7 mouse cellular contexts compared by ENCODE assay signal in genomic region chr11:116848877-116849178, GRCm38 (mm10). TPM values are rescaled to one million over a fixed set of nuclear protein-coding genes. Genes with fewer than 3 reads are reported as not detected.
DNase-seq lines count a peak whose midpoint lies in the region; ATAC-seq and TF ChIP-seq lines count a peak whose summit lies in the region.
"Not testable (repeated sequence)": the region's sequence is repeated elsewhere in the genome, so short reads cannot be mapped to it uniquely, and the experiment has no call there.
"Had no signal": no experiment of that assay in that cellular context is flagged by ENCODE, and none has a peak within 500 bp of the region (broad histone marks: within the 10 kb centered on the region; RNA-seq: fewer than 3 reads in every experiment).

No protein-coding gene starts in this region.

- H3K9me3 ChIP-seq in MEL (replicated peaks; ENCODE audit: insufficient read depth, low read length); forebrain, embryonic 15.5 days; liver, embryonic 12.5 days (replicated peaks); liver, embryonic 14.5 days (ENCODE audit: control insufficient read depth, low read length); midbrain, embryonic 11.5 days (ENCODE audit: control insufficient read depth, low read length): not testable (repeated sequence)

- peak in 1 of 2 experiments; percentile 28; a peak in 1 of 4 replicates for TF ChIP-seq POLR2A in MEL (IDR thresholded peaks at IDR 0.05; ENCODE audit: control insufficient read depth in 1 of 2, insufficient read depth in 1 of 2, low read depth in 1 of 2, low read length in 2 of 2, poor library complexity in 1 of 2)
- TF ChIP-seq POLR2A in liver, adult 2 months (IDR thresholded peaks at IDR 0.05; ENCODE audit: extremely low read depth, insufficient read depth, low read length): not testable (repeated sequence)

- not testable (repeated sequence) for H3K4me3 ChIP-seq in MEL (ENCODE audit: control insufficient read depth in 1 of 2, insufficient read depth in 1 of 2, low read depth in 2 of 2, low read length in 2 of 2); forebrain, embryonic 15.5 days; liver, adult 2 months (ENCODE audit: insufficient read depth, low read depth, low read length); liver, embryonic 12.5 days; liver, embryonic 14.5 days (ENCODE audit: insufficient read depth in 1 of 2, low read depth in 2 of 2, low read length in 2 of 2); midbrain, embryonic 11.5 days (ENCODE audit: low read depth, low read length)

- peaks cover 5 to 13% of the 10 kb centered on the region in 2 experiments; a peak in 3 of 4 replicates for H3K4me1 ChIP-seq in MEL (ENCODE audit: control insufficient read depth in 1 of 2, insufficient read depth in 2 of 2, low read length in 2 of 2)
- peaks cover 49% of the 10 kb centered on the region for H3K4me1 ChIP-seq in forebrain, embryonic 15.5 days
- H3K4me1 ChIP-seq in liver, adult 2 months (ENCODE audit: control insufficient read depth, insufficient read depth, low read length); liver, embryonic 14.5 days (replicated peaks; ENCODE audit: control insufficient read depth in 2 of 2, insufficient read depth in 2 of 2, low read length in 1 of 2): not testable (repeated sequence)
- peaks cover 62% of the 10 kb centered on the region for H3K4me1 ChIP-seq in liver, embryonic 12.5 days
- H3K4me1 ChIP-seq in midbrain, embryonic 11.5 days (ENCODE audit: control insufficient read depth, insufficient read depth, low read length): peaks cover 20% of the 10 kb centered on the region

- H3K9ac ChIP-seq in MEL (ENCODE audit: control insufficient read depth, low read depth, low read length, poor library complexity, severe bottlenecking): 0 out of 2 replicates have a peak overlapping the region, but pooled peaks have one; percentile 0
- not testable (repeated sequence) for H3K9ac ChIP-seq in forebrain, embryonic 15.5 days (replicated peaks); liver, adult 2 months (ENCODE audit: low read depth, low read length); liver, embryonic 12.5 days; liver, embryonic 14.5 days (replicated peaks); midbrain, embryonic 11.5 days (ENCODE audit: low read length)

- peaks cover 62% of the 10 kb centered on the region for H3K79me2 ChIP-seq in MEL (ENCODE audit: control insufficient read depth, insufficient read depth, low read length, poor library complexity)
- H3K79me2 ChIP-seq in liver, adult 2 months (ENCODE audit: control insufficient read depth, insufficient read depth, low read length): peaks cover 12% of the 10 kb centered on the region

- TF ChIP-seq EP300 in MEL (IDR thresholded peaks at IDR 0.05; ENCODE audit: low read depth in 1 of 2, low read length in 2 of 2); liver, embryonic 14.5 days (IDR thresholded peaks at IDR 0.05; ENCODE audit: low read depth): not testable (repeated sequence)

- DNase-seq in MEL (ENCODE audit: low read depth, low spot score): peak; percentile 59
- DNase-seq in liver, adult 2 months (ENCODE audit: extremely low read depth, low read depth, low spot score): peak; percentile 30
- DNase-seq in liver, embryonic 14.5 days (ENCODE audit: low read depth in 3 of 3, low spot score in 3 of 3): not testable (repeated sequence)
- peak; percentile 73 for DNase-seq in midbrain, embryonic 11.5 days (ENCODE audit: low spot score, missing footprints)

- H3K27me3 ChIP-seq in MEL (ENCODE audit: control insufficient read depth in 1 of 2, insufficient read depth in 2 of 2, low read length in 2 of 2); forebrain, embryonic 15.5 days; liver, adult 2 months (ENCODE audit: control insufficient read depth, insufficient read depth, low read length); liver, embryonic 12.5 days (replicated peaks); liver, embryonic 14.5 days (ENCODE audit: control insufficient read depth, insufficient read depth, low read length); midbrain, embryonic 11.5 days (ENCODE audit: control insufficient read depth, insufficient read depth, low read length): not testable (repeated sequence)

- TF ChIP-seq RAD21 in MEL (IDR thresholded peaks at IDR 0.05; ENCODE audit: low read depth, low read length): not testable (repeated sequence)

- ATAC-seq in forebrain, embryonic 15.5 days (replicated peaks); liver, embryonic 12.5 days; liver, embryonic 14.5 days (ENCODE audit: insufficient read depth); midbrain, embryonic 11.5 days (ENCODE audit: low FRiP score): not testable (repeated sequence)

- not testable (repeated sequence) for TF ChIP-seq CTCF in MEL (IDR thresholded peaks at IDR 0.05 in 2 of 3, conservative IDR thresholded peaks at IDR 0.05 in 1 of 3; ENCODE audit: control insufficient read depth in 1 of 3, insufficient read depth in 1 of 3, low read depth in 2 of 3, low read length in 3 of 3, poor library complexity in 1 of 3, severe bottlenecking in 1 of 3); liver, adult 2 months (IDR thresholded peaks at IDR 0.05; ENCODE audit: low read depth, low read length); liver, embryonic 14.5 days (IDR thresholded peaks at IDR 0.05; ENCODE audit: low read depth)

- WGBS in forebrain, embryonic 15.5 days: 73% methylated on average over 2 of the region's 2 CpGs
- WGBS in liver, adult 2 months: 45% methylated on average over 2 of the region's 2 CpGs
- WGBS in liver, embryonic 12.5 days (ENCODE audit: insufficient replicate concordance): 49% methylated on average over 2 of the region's 2 CpGs
- WGBS in liver, embryonic 14.5 days (ENCODE audit: insufficient replicate concordance): 52% methylated on average over 2 of the region's 2 CpGs
- 81% methylated on average over 2 of the region's 2 CpGs for whole genome bisulfite sequencing in midbrain, embryonic 11.5 days

- not testable (repeated sequence) for H3K4me2 ChIP-seq in forebrain, embryonic 15.5 days (replicated peaks); midbrain, embryonic 11.5 days
- H3K4me2 ChIP-seq in liver, embryonic 12.5 days: peak overlapping the region; percentile 39
- H3K4me2 ChIP-seq in liver, embryonic 14.5 days (ENCODE audit: low read depth): peak overlapping the region; percentile 93; the same call in 1 of the 2 replicates

- 0 out of 2 replicates have a peak overlapping the region, but pooled peaks have one; percentile 5 for H3K27ac ChIP-seq in MEL (ENCODE audit: control insufficient read depth, low read depth, low read length)
- 0 out of 2 replicates have a peak overlapping the region, but pooled peaks have one; percentile 3 for H3K27ac ChIP-seq in forebrain, embryonic 15.5 days (replicated peaks)
- H3K27ac ChIP-seq in liver, adult 2 months (replicated peaks; ENCODE audit: insufficient read depth, low read depth, low read length); liver, embryonic 14.5 days; midbrain, embryonic 11.5 days (ENCODE audit: low read depth, low read length): not testable (repeated sequence)
- peak overlapping the region; percentile 64 for H3K27ac ChIP-seq in liver, embryonic 12.5 days

- H3K36me3 ChIP-seq in MEL (ENCODE audit: control insufficient read depth in 1 of 2, insufficient read depth in 2 of 2, low read length in 2 of 2): peaks cover 21 to 47% of the 10 kb centered on the region in 2 experiments
- peaks cover 30% of the 10 kb centered on the region for H3K36me3 ChIP-seq in forebrain, embryonic 15.5 days
- H3K36me3 ChIP-seq in liver, adult 2 months (ENCODE audit: control insufficient read depth, insufficient read depth, low read length): peaks cover 32% of the 10 kb centered on the region
- H3K36me3 ChIP-seq in liver, embryonic 12.5 days: peaks cover 64% of the 10 kb centered on the region
- peaks cover 53% of the 10 kb centered on the region for H3K36me3 ChIP-seq in liver, embryonic 14.5 days (replicated peaks; ENCODE audit: control insufficient read depth, insufficient read depth, low read depth)
- H3K36me3 ChIP-seq in midbrain, embryonic 11.5 days (ENCODE audit: control insufficient read depth, insufficient read depth, low read length): not testable (repeated sequence)

RNA-seq across cellular contexts. Expression of gene Mfsd11, which starts 3.4 kb away (rescaled TPM):
- 25.7 and 36.3 TPM in 2 replicates for total RNA-seq in MEL (2012; rRNA removed)
- 10 to 100 TPM in 1 of 2 experiments, not detected in 1; 25.4 TPM for polyA plus RNA-seq in MEL (2012; ENCODE audit: insufficient read depth in 1 of 2, insufficient read length in 2 of 2, low read depth in 1 of 2, low replicate concordance in 2 of 2, missing spikeins in 1 of 2)
- 49.8 and 54.9 TPM in 2 replicates for polyA plus RNA-seq in forebrain, embryonic 15.5 days (2015; fragmentation: Nextera tagmentation; extraction: Ambion mirVana)
- total RNA-seq in liver, adult 2 months (2014; rRNA removed): 5.1 and 9.1 TPM in 2 replicates
- polyA plus RNA-seq in liver, adult 2 months (2012; rRNA removed): 11.9 and 16.6 TPM in 2 replicates
- 13.6 and 15.0 TPM in 2 replicates for polyA plus RNA-seq in liver, embryonic 12.5 days (2016; fragmentation: Nextera tagmentation; extraction: Ambion mirVana)
- 5.3 and 5.6 TPM in 2 replicates for polyA plus RNA-seq in liver, embryonic 14.5 days (2012; rRNA removed)
- polyA plus RNA-seq in liver, embryonic 14.5 days (2014; fragmentation: Nextera tagmentation; extraction: Ambion mirVana): 7.4 and 10.2 TPM in 2 replicates
- polyA plus RNA-seq in midbrain, embryonic 11.5 days (2014; fragmentation: Nextera tagmentation; extraction: Ambion mirVana): 28.6 and 30.3 TPM in 2 replicates

RNA-seq across cellular contexts. Expression of gene Srsf2, which starts 4.1 kb away (rescaled TPM):
- 434 and 453 TPM in 2 replicates for total RNA-seq in MEL (2012; rRNA removed)
- 1,000 to 10,000 TPM in 1 of 2 experiments, 100 to 1,000 TPM in 1; 257 to 1,128 TPM for polyA plus RNA-seq in MEL (2012; ENCODE audit: insufficient read depth in 1 of 2, insufficient read length in 2 of 2, low read depth in 1 of 2, low replicate concordance in 2 of 2, missing spikeins in 1 of 2)
- polyA plus RNA-seq in forebrain, embryonic 15.5 days (2015; fragmentation: Nextera tagmentation; extraction: Ambion mirVana): 637 and 680 TPM in 2 replicates
- 50.6 and 60.3 TPM in 2 replicates for total RNA-seq in liver, adult 2 months (2014; rRNA removed)
- 206 and 250 TPM in 2 replicates for polyA plus RNA-seq in liver, adult 2 months (2012; rRNA removed)
- polyA plus RNA-seq in liver, embryonic 12.5 days (2016; fragmentation: Nextera tagmentation; extraction: Ambion mirVana): 801 and 808 TPM in 2 replicates
- polyA plus RNA-seq in liver, embryonic 14.5 days (2012; rRNA removed): 231 and 334 TPM in 2 replicates
- 426 and 459 TPM in 2 replicates for polyA plus RNA-seq in liver, embryonic 14.5 days (2014; fragmentation: Nextera tagmentation; extraction: Ambion mirVana)
- 974 and 988 TPM in 2 replicates for polyA plus RNA-seq in midbrain, embryonic 11.5 days (2014; fragmentation: Nextera tagmentation; extraction: Ambion mirVana)

RNA-seq across cellular contexts. Expression of gene Jmjd6, which starts 5.6 kb away (rescaled TPM):
- 159 and 175 TPM in 2 replicates for total RNA-seq in MEL (2012; rRNA removed)
- 100 to 1,000 TPM in 1 of 2 experiments, not detected in 1; 192 TPM for polyA plus RNA-seq in MEL (2012; ENCODE audit: insufficient read depth in 1 of 2, insufficient read length in 2 of 2, low read depth in 1 of 2, low replicate concordance in 2 of 2, missing spikeins in 1 of 2)
- polyA plus RNA-seq in forebrain, embryonic 15.5 days (2015; fragmentation: Nextera tagmentation; extraction: Ambion mirVana): 76.7 and 78.5 TPM in 2 replicates
- total RNA-seq in liver, adult 2 months (2014; rRNA removed): 17.8 and 18.2 TPM in 2 replicates
- 12.2 and 12.3 TPM in 2 replicates for polyA plus RNA-seq in liver, adult 2 months (2012; rRNA removed)
- 58.2 and 61.6 TPM in 2 replicates for polyA plus RNA-seq in liver, embryonic 12.5 days (2016; fragmentation: Nextera tagmentation; extraction: Ambion mirVana)
- 10.7 and 14.8 TPM in 2 replicates for polyA plus RNA-seq in liver, embryonic 14.5 days (2012; rRNA removed)
- polyA plus RNA-seq in liver, embryonic 14.5 days (2014; fragmentation: Nextera tagmentation; extraction: Ambion mirVana): 22.4 and 24.7 TPM in 2 replicates
- 86.9 and 89.9 TPM in 2 replicates for polyA plus RNA-seq in midbrain, embryonic 11.5 days (2014; fragmentation: Nextera tagmentation; extraction: Ambion mirVana)

RNA-seq across cellular contexts. Expression of gene Mettl23, which starts 5.8 kb away (rescaled TPM):
- total RNA-seq in MEL (2012; rRNA removed): 63.9 and 69.9 TPM in 2 replicates
- polyA plus RNA-seq in MEL (2012; ENCODE audit: insufficient read depth in 1 of 2, insufficient read length in 2 of 2, low read depth in 1 of 2, low replicate concordance in 2 of 2, missing spikeins in 1 of 2): 10 to 100 TPM in 1 of 2 experiments, not detected in 1; 58.5 TPM
- 81.9 and 87.5 TPM in 2 replicates for polyA plus RNA-seq in forebrain, embryonic 15.5 days (2015; fragmentation: Nextera tagmentation; extraction: Ambion mirVana)
- 31.7 and 31.9 TPM in 2 replicates for total RNA-seq in liver, adult 2 months (2014; rRNA removed)
- 21.0 and 30.7 TPM in 2 replicates for polyA plus RNA-seq in liver, adult 2 months (2012; rRNA removed)
- polyA plus RNA-seq in liver, embryonic 12.5 days (2016; fragmentation: Nextera tagmentation; extraction: Ambion mirVana): 47.6 and 49.5 TPM in 2 replicates
- 12.9 and 17.5 TPM in 2 replicates for polyA plus RNA-seq in liver, embryonic 14.5 days (2012; rRNA removed)
- 37.1 and 41.0 TPM in 2 replicates for polyA plus RNA-seq in liver, embryonic 14.5 days (2014; fragmentation: Nextera tagmentation; extraction: Ambion mirVana)
- 72.5 and 76.2 TPM in 2 replicates for polyA plus RNA-seq in midbrain, embryonic 11.5 days (2014; fragmentation: Nextera tagmentation; extraction: Ambion mirVana)

RNA-seq across cellular contexts. Expression of gene Mxra7, which starts 21.0 kb away (rescaled TPM):
- 2.7 and 2.9 TPM in 2 replicates for total RNA-seq in MEL (2012; rRNA removed)
- 1 to 10 TPM in 1 of 2 experiments, not detected in 1; 9.3 TPM for polyA plus RNA-seq in MEL (2012; ENCODE audit: insufficient read depth in 1 of 2, insufficient read length in 2 of 2, low read depth in 1 of 2, low replicate concordance in 2 of 2, missing spikeins in 1 of 2)
- 7.6 and 10.7 TPM in 2 replicates for polyA plus RNA-seq in forebrain, embryonic 15.5 days (2015; fragmentation: Nextera tagmentation; extraction: Ambion mirVana)
- total RNA-seq in liver, adult 2 months (2014; rRNA removed): 1.4 and 1.7 TPM in 2 replicates
- 3.2 and 3.4 TPM in 2 replicates for polyA plus RNA-seq in liver, adult 2 months (2012; rRNA removed)
- polyA plus RNA-seq in liver, embryonic 12.5 days (2016; fragmentation: Nextera tagmentation; extraction: Ambion mirVana): 6.9 and 7.2 TPM in 2 replicates
- 0.71 and 1.3 TPM in 2 replicates for polyA plus RNA-seq in liver, embryonic 14.5 days (2012; rRNA removed)
- polyA plus RNA-seq in liver, embryonic 14.5 days (2014; fragmentation: Nextera tagmentation; extraction: Ambion mirVana): 1.1 TPM in 2 replicates
- polyA plus RNA-seq in midbrain, embryonic 11.5 days (2014; fragmentation: Nextera tagmentation; extraction: Ambion mirVana): 27.4 and 31.6 TPM in 2 replicates
- total RNA-seq: G1E had no signal
- polyA plus RNA-seq: G1E had no signal
